Mouse (Mus musculus): ENCODE measurements at regions not wholly inside any gene's neighbourhood (a gene's known extent, or its start where the extent isn't known, plus 50 kb on each side); places are given as distances from the start of the nearest gene placed in this dataset.

DNA sequence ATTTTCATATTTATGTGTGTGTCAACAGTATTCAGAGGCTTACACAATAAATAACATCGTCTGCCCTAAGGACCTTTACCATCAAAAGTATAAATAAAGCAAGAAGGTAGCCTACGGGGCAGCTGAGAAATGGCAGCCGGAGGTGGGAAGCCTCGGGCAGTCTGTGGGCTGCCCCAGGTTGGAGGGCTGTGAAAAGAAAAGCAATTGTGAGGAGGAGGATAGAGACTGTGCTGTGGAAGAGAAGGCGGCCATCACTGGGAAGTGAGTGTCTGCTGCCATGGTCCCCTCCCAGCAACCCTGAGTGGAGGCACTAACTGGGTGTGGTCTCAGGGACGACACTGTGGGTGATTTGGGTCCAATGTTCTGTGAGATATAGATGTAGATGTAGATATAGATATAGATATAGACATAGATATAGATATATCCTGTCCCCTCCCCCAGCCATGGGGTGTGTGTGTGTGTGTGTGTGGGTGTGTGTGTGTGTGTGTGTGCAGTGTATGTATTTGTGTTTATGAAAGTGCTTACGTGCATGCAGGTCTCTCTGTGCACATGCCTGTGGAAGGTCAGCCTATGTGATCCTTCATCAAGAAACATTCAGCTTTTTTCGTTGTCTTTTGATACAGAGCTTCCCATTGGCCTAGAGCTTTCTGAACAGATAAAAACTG is 220.6 kb upstream of the Noct start:
- intact Hi-C loops (cut with DNase I): no loop called here
- no peak for DNase-seq

DNA sequence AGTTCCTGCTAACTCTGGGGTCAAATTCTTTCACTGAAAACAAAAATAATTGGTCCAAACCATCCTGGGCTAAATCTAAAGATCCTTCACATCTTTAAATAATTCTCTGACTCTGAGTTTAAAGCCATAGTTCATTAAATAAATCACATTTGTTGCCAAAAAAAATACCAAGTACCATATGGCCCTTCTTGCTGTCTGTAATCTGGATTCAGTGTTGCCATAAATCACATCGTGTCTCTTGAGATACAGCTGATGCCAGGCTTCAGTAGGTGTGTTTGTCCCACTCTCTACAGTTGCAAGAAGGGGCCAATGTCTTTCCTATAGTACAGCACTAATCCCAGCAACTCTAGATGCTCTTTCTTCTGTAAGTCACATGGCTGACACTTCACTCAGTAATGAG is 220.0 kb upstream of the Noct start:
- intact Hi-C loops (cut with DNase I): no loop called here
- DNase-seq: no peak

DNA sequence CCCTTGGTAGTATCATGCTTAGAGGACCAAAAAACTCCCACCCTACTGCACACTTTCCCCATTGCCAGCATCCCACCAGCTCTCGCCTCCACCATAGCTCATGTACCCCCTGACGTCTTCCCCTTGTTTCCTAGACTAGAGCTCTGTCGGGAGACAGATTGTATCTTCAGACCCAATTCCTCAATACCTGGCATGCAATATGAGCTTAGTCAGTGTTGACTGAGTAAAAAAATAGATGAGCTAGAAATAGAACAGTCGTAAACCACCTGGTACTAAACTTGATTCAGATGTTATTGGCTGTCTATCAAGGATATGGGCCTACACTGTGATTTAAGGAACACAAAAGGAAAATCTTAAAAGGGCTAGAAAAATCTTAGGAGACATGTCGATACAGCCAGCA is 215.1 kb upstream of the Noct start:
- intact Hi-C loops (cut with DNase I): no loop called here
- no peak for DNase-seq

DNA sequence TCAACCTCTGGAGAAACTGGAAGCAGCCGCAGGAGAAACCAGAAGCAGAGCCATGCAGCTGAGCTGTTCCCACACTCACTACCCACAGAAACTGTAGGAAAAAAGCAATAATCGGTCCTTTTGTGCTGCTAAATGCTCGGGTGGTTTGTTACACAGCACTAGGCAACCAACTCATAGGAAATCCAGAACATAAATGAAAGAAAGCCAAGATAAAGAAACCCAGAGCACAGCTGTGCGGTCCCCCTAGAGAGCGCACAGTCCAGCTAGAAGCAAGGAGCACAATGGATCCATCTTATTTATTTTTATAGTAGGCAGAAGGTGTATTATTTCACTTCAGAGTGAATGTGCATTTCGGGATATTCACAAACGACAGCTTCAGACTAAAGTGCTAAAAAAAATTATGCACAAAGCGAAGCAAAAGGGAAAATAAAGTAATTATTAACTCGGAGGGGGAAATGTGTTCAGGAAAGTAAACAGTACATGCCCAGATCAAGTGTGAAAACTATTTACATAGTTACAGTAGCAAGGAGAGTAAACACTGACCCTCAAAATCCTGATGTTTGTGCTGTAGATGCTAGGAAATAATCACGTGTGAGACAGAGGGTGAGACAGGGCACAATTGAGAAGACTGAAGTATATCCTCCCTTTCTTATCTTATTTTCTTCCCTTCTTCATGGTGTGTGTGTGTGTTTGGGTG is 204.4 kb upstream of the Noct start:
- intact Hi-C loops (cut with DNase I): no loop called here
- no peak for DNase-seq

DNA sequence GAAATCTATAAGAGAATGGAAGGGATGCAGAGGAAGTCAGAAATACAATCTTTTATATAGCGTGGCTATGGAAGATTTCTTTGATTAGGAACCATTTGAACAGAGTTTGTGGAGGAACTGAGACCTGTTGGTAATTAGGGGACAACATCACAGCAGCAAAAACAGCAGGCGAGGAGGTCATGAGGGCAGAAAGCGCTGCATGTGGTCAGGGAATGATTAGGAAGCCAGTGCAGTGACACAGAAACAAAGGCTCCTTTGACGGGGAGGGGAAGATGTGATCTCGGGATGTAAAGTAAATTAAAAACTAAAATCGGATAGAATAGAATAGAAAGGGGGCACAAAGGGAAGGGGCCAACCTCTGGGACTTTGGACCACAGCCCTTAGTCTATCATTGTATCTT is 199.6 kb upstream of the Noct start:
- no peak for DNase-seq
- intact Hi-C loops (cut with DNase I): no loop called here

DNA sequence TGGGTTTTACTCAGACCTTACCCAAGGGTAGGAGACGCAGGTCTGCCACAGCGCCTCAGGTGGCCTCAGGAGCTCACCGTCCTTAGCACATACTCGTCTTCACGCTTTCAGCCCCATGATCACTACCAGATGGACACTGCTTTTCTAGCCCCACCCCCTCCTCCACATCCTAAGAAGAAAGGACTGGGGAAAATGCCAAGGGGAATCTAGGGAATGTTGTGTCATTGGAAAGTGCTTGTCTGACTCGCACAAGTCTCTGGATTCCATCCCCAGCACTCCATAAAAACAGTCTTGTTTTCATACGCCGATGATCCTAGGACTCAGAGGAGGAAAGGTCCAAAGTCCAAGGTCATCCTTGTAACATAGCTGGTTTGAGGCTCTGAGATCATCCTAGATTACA is 192.4 kb upstream of the Noct start:
- intact Hi-C loops (cut with DNase I): no loop called here
- peak in 1 of 2 experiments; percentile 27 for DNase-seq

DNA sequence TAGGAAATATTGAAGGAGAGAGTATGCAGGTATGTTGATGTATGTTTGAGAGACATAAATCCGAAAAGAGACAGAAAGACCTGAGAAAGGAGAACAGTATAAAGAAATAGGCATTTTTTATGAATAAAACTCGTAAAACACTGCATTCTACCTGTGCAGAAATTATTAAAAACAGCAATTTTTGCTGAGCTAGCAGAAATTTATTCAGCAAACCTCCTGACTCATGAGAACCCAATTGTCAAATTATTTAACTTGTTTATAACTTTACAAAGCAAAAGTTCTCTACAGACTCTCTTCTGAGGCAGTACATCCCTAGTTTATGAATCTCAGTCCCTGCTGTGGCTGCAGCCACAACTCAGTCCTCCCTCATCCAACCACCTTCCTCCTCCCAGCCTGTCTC is 191.0 kb upstream of the Noct start:
- no peak for DNase-seq
- intact Hi-C loops (cut with DNase I): no loop called here

DNA sequence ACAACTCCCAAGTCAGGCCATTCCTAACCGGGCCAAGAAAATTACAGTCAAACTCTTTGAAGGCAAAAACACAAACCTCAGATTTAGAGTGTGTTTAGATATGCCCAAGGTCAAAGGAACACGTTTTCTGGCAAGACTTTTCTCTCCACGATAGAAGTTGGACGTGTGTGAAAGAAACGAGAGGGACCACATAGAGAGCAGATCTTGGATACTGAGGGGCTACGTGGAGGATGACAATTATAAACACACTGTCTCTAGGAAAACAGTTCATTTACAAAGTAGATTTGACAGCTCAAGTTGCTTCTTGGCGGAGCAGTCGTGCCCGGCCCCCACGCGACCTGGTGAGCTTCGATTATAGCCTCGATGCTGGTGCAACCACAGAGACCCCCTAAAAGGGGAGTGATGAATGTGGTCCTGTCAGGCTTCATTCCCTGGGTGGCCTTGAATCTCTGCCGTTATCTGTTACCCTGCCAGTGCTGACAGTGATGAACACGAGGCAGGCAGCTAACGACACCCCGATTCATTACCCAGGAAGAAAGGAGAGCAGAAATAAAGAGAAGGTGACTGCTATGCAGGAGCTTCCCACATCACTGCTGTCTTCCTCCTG is 187.4 kb upstream of the Noct start:
- intact Hi-C loops (cut with DNase I): no loop called here
- DNase-seq: no peak

DNA sequence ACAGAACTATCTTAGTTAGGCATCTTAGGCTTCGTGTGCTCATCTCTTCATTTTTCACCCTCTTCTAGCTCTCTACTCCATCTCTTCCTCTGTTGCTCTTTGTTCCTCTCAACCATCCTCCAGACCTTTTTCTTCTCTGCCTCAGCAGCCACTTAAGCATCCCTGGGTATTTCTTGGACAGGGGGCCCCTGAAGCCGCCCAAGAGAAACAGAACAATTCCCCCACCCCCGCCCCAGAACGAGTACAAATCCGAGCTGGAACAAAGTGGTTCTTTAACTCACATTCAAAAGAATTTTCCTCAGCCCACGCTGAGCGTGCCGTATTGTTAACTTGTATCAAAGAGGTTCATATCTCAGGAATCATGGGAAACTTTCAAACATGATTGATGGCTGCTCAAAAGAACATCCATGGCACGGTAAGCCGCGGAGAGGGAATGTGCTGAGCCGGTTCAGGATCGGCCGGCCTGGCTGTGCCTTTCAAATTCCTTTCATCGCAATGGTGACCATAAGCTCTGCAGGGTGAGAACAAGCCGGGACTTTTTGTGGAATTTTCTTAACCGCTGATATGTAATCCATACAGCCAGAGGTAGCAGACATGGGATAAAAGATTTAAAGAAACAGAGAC is 181.9 kb upstream of the Noct start:
- intact Hi-C loops (cut with DNase I): no loop called here
- no peak for DNase-seq

DNA sequence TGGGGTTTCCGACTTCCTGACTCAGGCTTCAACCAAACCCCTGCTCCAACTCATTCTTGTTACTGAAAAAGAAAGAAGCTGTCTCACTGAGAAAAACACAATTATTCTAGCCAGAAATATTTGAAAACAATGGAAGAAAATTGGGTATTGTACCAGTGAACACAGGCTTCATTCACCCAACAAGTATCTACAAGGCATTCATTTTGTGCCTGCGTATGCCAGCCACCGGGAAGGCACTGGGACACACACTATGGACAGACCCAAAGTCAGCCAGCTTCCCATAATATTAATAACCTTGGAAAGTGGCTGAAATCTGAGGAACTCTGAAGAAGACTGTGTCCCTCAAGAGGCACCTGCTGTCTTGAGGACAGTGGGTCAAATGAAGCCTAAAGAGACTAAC is 175.5 kb upstream of the Noct start:
- intact Hi-C loops (cut with DNase I): no loop called here
- DNase-seq: no peak

DNA sequence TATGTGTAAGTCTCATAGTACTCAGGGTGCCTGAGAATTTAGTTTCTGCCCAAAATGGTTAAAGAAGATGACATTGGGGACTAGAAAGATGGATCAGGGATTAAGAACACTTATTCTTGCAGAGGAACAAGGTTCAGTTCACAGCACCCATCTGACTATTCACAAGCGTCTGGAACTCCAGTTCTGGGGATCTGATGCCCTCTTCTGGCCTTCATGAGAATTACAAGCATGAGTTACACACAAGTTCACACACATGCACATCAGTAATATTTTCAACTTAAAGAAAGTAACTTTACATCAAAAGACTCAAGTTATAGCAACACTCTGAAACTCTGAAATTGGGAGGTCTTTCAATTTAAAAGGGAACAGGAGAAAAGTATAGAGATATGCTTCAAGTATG is 174.1 kb upstream of the Noct start:
- no peak for DNase-seq
- intact Hi-C loops (cut with DNase I): no loop called here

DNA sequence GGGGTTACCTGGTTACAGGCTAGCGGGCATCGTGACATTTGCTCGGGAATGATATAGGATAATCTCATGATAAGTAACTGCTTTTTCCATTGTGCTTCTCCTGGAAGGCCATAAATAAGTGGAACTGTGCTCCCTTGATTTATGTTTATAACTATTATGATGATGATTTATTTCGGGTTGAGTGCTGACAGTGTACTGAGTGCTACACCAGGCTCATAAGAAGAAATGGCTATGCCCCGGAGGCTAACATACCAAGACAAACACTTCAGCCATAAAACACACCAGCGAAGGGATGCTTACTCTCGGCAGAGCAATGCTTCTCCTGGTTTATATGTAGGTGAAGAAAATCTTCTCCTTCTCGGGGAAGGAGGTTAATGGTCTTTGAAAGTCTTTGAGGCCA is 169.2 kb upstream of the Noct start:
- no peak for DNase-seq
- intact Hi-C loops (cut with DNase I): no loop called here

DNA sequence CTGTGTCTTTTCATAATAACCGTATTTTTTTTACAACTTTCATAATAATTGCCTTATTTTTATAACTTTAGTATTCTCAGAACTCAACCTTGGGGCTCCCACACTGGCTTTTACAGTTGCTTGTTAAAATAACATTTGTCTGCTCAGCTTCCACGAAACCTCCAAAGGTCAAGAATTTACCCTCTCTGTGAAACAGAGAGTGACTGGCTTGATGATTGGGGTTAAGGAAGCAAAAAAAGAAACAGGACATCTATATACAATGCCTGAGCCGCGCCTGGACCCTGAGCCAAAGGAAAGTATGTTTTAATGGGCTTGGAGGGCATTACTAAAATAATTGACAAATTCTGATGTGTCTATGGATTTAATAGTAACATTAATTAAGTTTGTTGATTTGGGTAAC is 160.0 kb upstream of the Noct start:
- intact Hi-C loops (cut with DNase I): no loop called here
- DNase-seq: no peak

DNA sequence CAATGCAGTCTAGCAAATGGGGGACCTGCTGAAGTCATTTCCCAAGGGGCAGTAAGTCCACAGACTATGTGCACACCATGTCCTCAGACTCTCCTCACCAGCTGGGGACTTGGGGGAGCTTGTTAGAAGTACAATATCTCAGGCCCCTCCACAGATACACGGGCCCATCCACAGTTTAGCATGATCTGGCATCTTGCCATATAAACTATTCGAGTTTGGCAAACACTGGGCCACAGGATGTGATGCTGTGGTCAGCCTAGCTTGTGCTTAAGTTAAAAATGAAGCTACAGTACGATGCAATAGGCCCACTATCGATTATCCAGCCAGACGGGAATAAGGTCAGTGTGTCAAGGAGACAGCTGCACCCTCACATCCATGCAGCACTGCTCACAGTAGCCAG is 157.9 kb upstream of the Noct start:
- intact Hi-C loops (cut with DNase I): no loop called here
- no peak for DNase-seq

DNA sequence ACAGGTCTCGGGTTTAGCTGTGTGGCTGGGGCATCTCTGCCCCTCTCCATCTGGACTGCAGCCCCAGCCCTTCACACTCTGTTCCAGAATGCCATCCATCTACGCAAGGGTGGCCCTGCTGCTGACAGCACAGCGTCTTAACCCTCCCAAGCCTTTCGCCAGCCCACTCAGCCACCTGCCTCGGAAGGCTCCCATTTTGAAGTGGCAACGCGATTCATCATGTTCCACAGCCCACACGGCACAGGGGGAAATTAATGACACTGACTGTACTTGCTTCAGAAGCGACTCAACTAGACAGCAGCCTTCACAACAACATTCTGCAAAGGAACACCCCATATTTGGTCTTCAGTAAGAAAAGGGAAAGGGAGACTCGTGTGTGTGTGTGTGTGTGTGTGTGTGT is 151.8 kb upstream of the Noct start:
- intact Hi-C loops (cut with DNase I): no loop called here
- DNase-seq: no peak

DNA sequence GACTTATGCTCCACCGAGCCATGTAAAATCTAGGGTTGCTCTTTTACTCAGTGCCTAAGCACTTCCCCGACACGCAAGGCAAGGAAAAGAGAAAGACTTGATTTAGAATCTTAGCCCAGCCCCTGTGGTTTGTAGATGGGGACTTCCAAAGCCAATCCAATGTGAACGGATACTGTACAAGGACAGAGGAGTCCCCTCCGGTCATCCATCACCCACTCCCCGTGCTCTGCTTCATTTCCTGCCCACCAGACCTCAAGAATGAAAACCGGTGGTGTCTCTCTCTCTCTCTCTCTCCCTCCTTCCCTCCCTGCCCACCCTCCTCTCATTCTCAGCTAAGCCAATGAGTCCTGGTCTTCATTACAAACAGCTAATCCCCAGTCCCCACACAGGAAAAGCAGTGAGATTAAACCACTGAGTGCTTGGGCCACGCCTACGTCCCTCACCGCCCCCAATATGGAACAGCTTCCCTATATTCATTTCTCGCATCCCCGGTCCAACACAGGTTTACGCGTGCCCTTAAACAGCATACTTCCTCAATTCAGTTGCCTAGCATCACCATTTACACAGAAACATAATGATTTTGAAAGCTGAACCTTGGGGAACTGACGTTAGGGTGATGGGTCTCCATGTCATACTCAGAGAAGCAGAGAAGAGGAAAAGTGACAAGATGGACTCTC is 151.1 kb upstream of the Noct start:
- intact Hi-C loops (cut with DNase I): no loop called here
- DNase-seq: no peak

DNA sequence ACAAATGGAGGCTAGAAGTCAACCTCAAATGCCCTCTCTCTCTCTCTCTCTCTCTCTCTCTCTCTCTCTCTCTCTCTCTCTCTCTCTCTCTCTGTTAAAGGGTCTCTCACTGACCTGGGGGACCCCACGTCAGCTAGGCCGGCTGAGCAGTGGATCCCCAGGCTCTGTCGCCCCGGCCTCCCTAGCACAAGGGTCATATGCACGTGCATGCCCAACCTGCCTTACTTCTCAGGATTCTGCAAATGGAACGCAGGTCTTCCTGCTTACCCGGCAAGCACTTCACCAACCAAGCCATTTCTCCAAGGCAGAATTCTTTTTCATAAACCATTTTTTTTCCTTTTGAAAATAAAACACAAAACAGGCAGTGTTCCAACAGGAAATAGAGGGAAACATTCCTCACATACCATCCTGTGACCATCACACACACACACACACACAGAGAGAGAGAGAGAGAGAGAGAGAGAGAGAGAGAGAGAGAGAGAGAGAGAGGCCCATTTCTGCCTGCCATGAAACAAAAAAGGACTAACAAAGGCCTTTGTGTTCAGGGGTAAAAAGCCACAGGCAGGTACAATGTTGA is 150.4 kb upstream of the Noct start:
- intact Hi-C loops (cut with DNase I): no loop called here
- no peak for DNase-seq

DNA sequence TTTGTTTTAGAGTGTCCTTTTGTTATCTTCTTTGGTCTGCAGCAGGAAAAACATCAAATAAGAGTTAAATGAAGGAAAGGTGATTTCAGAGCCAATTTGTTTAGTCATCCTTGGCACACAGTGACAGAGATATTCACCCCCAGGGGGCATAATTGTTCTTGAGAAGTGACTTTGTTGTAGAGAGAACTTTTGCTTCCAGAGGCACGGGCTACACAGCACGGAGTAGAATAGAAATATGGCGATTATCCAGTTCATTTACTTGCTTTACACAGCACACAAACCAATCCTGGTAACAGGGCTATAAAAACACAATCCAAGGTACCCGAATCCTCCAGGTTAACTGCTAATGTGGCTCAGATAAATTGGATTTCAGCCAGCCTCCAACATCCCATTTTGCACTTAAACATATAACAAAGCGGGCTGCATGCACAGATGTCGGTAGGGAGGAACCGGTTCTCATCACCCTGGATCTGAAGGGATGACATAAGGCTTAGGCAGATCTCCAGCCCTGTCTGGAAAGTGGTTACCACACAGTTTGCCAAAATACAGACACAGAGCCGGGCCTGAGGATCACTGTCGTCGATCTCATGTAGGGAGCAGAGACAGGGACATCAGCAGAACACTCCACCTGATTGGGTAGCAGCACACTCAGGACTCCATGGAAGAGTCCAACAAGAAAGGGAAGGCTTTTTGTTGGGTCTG is 148.9 kb upstream of the Noct start:
- DNase-seq: peak; percentile 24 to 48
- intact Hi-C loops (cut with DNase I): loop anchor here (5.0 kb wide), 2 partner anchors 42 to 97 kb away; no protein-coding TSS in a partner anchor

DNA sequence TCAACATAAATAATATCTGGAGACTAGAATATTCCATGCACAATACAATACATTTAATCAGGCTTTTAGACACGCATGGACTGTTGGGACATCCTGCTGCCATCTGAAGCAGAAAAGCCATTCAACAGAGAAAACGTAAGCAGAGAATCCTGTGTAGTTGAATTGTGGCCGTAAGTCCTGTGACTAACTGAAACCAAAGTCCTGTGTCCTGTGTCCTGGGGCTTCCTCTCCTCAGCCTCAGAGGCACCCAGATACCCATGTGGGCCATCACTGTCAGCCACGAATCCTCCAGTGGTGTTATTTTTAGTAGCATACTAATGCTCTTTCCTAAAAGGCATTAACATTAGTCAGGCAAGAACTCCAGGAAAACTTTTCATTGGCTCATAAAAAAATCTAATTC is 145.8 kb upstream of the Noct start:
- DNase-seq: no peak
- intact Hi-C loops (cut with DNase I): loop anchor here (5.0 kb wide), 2 partner anchors 39 to 94 kb away; no protein-coding TSS in a partner anchor

DNA sequence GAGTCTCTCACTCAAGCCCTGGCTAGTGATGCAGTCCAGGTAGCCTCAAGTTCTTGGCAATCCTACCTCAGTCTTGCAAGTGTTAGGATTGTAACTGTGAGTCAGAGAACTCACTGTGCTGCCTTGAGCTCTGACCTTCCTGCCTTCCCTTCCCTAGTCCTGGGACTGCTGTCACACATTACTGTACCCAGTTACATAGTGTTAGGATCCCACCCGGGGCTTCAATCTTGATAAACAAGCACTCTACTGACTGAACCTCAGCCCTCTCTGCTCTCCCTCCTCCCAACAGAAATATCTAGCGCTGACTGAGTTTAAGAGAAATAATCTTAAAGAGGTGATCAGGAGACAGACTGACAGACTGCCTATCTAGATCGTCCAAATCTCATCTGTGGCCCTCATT is 143.8 kb upstream of the Noct start:
- intact Hi-C loops (cut with DNase I): no loop called here
- no peak for DNase-seq
